Mouse (Mus musculus) macrophage (primary cell): ENCODE data around the gene Ndufa8. TPM values are rescaled to one million over a fixed set of nuclear protein-coding genes. Genes with fewer than 3 reads are reported as not detected.
A peak's percentile ranks its signal among the peaks of the same experiment; 100 is the strongest.

Experiments
- H3K27ac ChIP-seq: fragments of 350-480 bp; formaldehyde crosslinking; 2 replicates; pipeline ENCODE4 v1.9.0; 2021
- H3K36me3 ChIP-seq: fragments of 350-480 bp; formaldehyde crosslinking; 2 replicates; pipeline ENCODE4 v1.9.0; 2021; ENCODE audit errors: inconsistent target
- H3K4me3 ChIP-seq: fragments of 350-480 bp; formaldehyde crosslinking; 2 replicates; pipeline ENCODE4 v1.9.0; 2021; ENCODE audit errors: inconsistent target
- H3K79me2 ChIP-seq: fragments of 350-480 bp; formaldehyde crosslinking; 2 replicates; pipeline ENCODE4 v1.9.0; 2021; ENCODE audit errors: inconsistent target
- WGBS: methylation state at CpG from one replicate; pipeline ENCODE4 v1.1.7; 2026; ENCODE audit warnings: inconsistent platforms; ENCODE audit not compliant: missing documents; 5-methylcytosine and 5-hydroxymethylcytosine counted together
- polyA plus RNA-seq: library from polyadenylated mRNA; stranded (reverse); fragments of 250-400 nt; gene quantifications from 3 replicates; pipeline ENCODE4 v1.2.4, GENCODE M21; 2018; ENCODE audit warnings: inconsistent platforms
- total RNA-seq, 78 experiments: library from RNA; depleted of rRNA; stranded (reverse); fragments of 250-400 nt; gene quantifications; 1 replicate in 9 of 78; 2 replicates in 24 of 78; 3 replicates in 43 of 78; 4 replicates in 2 of 78; pipeline ENCODE4 v1.2.4; 2018; ENCODE audit warnings: inconsistent platforms in 56 of 78

Gene Ndufa8
- 10 to 100 TPM in 2 of 26 experiments, 1 to 10 TPM in 21, not detected in 3; 1.1 to 15.7 (median 4.5) TPM for total RNA-seq (2018; cell fraction: chromatin; rRNA removed)
- total RNA-seq (2018; cell fraction: cytosol; rRNA removed) = 100 to 1,000 TPM in 6 of 26 experiments, 10 to 100 TPM in 20; 69.9 to 115 (median 90.7) TPM
- 10 to 100 TPM in 20 of 26 experiments, 1 to 10 TPM in 6; 6.3 to 36.3 (median 16.9) TPM for total RNA-seq (2018; cell fraction: nucleus; rRNA removed)
- polyA plus RNA-seq = 83.2 to 127 TPM (median 84.4 TPM) in 3 replicates

DNA sequence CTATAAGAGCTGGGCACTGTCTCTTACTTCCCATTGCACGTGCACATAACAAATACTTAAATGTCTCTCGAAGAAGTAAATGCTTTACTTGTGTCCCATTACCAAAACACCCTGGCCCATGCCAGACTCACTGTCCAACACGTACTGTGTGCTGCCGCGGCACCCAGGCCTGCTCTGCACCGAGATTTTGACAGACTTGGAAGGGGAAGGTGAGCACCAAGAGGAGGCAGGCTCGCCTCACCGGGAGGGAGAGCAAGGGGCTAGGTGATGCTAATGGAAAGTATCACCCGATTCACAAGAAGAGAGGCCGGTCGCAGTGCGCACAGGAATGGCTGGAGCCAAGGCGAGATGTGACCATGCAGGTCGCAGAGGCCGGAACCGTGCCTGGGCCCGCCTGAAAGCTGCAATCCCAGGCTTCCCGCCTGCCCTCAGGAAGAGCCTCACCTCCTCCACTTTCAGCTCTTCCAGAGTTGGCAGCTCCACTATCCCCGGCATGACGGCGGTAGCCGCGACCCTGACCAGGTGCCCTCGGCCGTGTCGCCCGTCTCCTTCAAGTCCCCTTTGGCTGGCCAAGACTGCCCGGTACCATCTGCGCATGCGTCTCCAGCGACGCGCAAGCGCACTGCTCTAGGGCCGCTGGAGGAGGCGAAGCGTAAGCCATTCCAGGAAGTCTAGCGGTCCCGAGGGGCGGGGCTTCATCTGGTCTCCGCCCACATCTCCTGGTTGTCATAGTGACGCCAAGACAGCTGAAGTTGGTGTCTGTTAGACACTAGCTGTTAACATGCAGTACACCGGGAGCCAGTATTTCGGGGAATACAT lies at the start of gene Ndufa8, which contains the start of gene Morn5:
Gene Ndufa8, minus strand, starts transcription at position 659 of the 819 bp plus-strand sequence.
Gene Morn5, plus strand, starts transcription at position 711 of the 819 bp plus-strand sequence.
- Histone ChIP-seq H3K27ac (peak within 1 kb of the TSS; percentile 53), H3K36me3 (peaks cover 5% of the 10 kb centered on the region; the same call in 1 of the 2 replicates), H3K79me2 (peaks cover 52% of the 10 kb centered on the region), H3K4me3 (peak within 1 kb of the TSS; percentile 90)
- under 1% methylated on average over 44 of the region's 44 CpGs for WGBS

DNA sequence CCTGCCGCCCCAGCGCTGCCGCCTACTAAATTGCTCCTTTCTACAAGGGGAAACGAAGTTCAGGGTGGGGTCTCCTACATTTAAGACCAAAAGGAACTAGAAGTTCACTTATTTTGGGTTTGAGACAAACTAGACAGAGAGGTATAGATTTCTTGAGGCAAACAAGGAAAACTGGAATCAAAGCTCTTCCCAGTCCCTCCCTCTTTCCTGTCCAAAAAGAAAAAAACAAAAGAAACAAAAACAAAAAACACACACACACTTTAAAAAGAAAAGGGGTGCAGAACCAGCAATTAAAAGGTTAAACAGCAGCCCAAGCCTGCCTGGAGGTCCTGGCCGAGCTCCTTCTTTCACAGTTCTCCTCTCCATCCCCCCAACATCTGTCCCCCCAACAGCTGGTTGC lies 48.8 kb upstream of the Ndufa8 start:
- WGBS = 11% methylated on average over 5 of the region's 5 CpGs
- no peaks in the 10 kb centered on the region for H3K36me3 ChIP-seq
- no peaks in the 10 kb centered on the region for H3K79me2 ChIP-seq
- H3K27ac ChIP-seq = no peak overlapping the region
- H3K4me3 ChIP-seq = no peak overlapping the region

- no peak overlapping the region for H3K27ac ChIP-seq
- no peak overlapping the region for H3K4me3 ChIP-seq
- H3K36me3 ChIP-seq = no peaks in the 10 kb centered on the region
- WGBS = 14% methylated on average over 18 of the region's 18 CpGs
- H3K79me2 ChIP-seq = no peaks in the 10 kb centered on the region
Observed at GRCm38 (mm10) chr2:36097129-36097815, 48.1 kb upstream of the Ndufa8 start.

GRCm38 (mm10) chr2:36093914-36094475 lies 44.8 kb upstream of the Ndufa8 start:
- no peaks in the 10 kb centered on the region for H3K36me3 ChIP-seq
- no peaks in the 10 kb centered on the region for H3K79me2 ChIP-seq
- no peak overlapping the region for H3K4me3 ChIP-seq
- WGBS = 13% methylated on average over 29 of the region's 31 CpGs
- no peak overlapping the region for H3K27ac ChIP-seq

GRCm38 (mm10) chr2:36093301-36093700 lies 44.1 kb upstream of the Ndufa8 start:
- WGBS = 37% methylated on average over 7 of the region's 7 CpGs
- Histone ChIP-seq H3K4me3 (no peak overlapping the region), H3K36me3 (no peaks in the 10 kb centered on the region), H3K27ac (no peak overlapping the region), H3K79me2 (no peaks in the 10 kb centered on the region)

- WGBS = 11% methylated on average over 4 of the region's 4 CpGs
- Histone ChIP-seq H3K79me2 (no peaks in the 10 kb centered on the region), H3K27ac (no peak overlapping the region), H3K4me3 (no peak overlapping the region), H3K36me3 (no peaks in the 10 kb centered on the region)
Observed at GRCm38 (mm10) chr2:36092748-36093147, 43.5 kb upstream of the Ndufa8 start.

DNA sequence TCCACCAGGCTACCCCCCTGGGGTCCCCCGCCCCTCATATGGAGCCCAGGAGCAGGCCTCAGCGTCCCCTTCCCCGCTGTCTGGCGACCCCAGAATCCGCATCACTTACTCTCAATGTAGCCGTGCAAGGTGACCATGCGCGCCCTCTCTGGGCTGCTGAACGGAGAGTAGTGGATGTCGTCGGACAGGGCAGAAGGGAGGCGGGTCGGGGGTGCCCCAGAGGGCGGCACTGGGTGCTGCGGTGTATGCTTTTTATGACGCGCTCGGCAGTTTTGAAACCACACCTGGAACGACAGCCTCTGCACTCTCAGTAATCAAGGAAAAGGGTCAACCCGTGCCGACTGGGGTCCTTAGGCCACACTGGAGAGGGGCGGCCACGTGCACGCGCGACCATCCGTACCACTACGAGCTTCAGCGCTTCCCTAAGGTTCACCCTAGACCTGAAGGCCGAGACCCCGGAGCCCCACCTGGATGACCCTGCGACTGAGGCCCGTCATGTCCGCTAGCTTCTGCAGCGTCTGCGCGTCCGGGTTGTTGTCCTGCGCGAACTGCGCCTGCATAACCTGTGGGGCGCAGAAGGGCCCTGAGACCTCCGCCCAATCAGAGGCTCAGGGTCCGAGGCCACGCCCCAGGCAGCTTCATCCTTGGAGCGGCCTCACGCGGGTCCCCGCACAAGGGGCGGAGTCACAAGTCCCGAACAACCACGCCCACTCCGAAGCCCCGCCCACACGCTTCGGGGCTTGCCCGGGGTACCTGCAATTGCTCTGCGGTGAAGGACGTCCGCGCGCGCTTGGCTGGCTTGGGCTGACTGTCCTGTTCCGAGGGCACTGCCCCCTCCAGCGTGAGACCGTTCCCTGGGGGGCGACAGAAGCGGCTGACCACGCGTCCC lies 41.9 kb upstream of the Ndufa8 start:
- Histone ChIP-seq H3K36me3 (no peaks in the 10 kb centered on the region), H3K4me3 (no peak overlapping the region), H3K27ac (no peak overlapping the region), H3K79me2 (no peaks in the 10 kb centered on the region)
- 3% methylated on average over 69 of the region's 70 CpGs for WGBS

- H3K36me3 ChIP-seq = no peaks in the 10 kb centered on the region
- no peaks in the 10 kb centered on the region for H3K79me2 ChIP-seq
- no peak overlapping the region for H3K4me3 ChIP-seq
- no peak overlapping the region for H3K27ac ChIP-seq
- 64% methylated on average over 3 of the region's 3 CpGs for WGBS
Observed at GRCm38 (mm10) chr2:36089190-36089589, 40.0 kb upstream of the Ndufa8 start.

- H3K79me2 ChIP-seq = no peaks in the 10 kb centered on the region
- H3K27ac ChIP-seq = no peak overlapping the region
- no peak overlapping the region for H3K4me3 ChIP-seq
- no peaks in the 10 kb centered on the region for H3K36me3 ChIP-seq
- WGBS = 85% methylated on average over 1 of the region's 1 CpGs
Observed at GRCm38 (mm10) chr2:36085041-36085440, 35.8 kb upstream of the Ndufa8 start.

DNA sequence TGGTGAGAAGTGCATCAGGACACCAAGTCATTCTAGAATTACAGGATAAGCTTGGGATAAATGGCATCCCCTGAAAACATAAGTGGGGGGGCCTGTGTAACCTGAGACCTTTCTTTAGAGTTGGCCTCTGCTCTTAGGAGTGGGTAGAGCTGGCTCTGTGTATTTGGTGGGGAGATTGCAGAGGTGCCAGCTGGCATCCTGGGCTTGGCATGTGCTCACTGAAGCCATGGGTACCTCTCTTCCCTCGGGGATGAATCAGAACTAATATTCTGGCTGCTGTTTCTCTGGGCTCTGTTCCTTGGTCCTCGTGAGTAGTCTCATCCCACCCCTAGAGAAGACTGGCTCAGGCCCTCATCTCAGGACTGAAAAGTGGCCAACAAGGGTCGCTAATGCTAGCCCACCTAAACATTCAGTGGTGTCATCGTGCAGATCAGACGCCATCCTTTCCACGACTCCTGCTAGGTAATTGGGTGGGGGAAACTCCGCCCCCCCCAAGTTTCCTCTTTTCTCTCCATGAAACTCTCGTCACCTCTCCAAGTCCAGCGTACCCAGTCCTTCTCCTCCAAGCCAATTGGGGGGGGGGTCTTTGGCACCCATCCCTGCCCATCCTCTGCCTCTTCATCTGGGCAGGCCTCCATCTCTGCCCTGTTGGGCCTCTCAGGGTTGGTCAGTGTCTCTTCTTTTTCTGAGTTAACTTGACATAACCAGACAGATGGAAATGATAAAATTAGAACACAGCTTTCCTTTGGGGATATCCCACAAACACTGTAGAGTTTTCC lies 33.8 kb upstream of the Ndufa8 start:
- no peak overlapping the region for H3K4me3 ChIP-seq
- 81% methylated on average over 9 of the region's 9 CpGs for WGBS
- no peaks in the 10 kb centered on the region for H3K79me2 ChIP-seq
- H3K36me3 ChIP-seq = no peaks in the 10 kb centered on the region
- no peak overlapping the region for H3K27ac ChIP-seq

- WGBS = 51% methylated on average over 9 of the region's 9 CpGs
- Histone ChIP-seq H3K27ac (no peak overlapping the region), H3K79me2 (no peaks in the 10 kb centered on the region), H3K4me3 (no peak overlapping the region), H3K36me3 (no peaks in the 10 kb centered on the region)
Observed at GRCm38 (mm10) chr2:36081446-36081845, 32.2 kb upstream of the Ndufa8 start.

DNA sequence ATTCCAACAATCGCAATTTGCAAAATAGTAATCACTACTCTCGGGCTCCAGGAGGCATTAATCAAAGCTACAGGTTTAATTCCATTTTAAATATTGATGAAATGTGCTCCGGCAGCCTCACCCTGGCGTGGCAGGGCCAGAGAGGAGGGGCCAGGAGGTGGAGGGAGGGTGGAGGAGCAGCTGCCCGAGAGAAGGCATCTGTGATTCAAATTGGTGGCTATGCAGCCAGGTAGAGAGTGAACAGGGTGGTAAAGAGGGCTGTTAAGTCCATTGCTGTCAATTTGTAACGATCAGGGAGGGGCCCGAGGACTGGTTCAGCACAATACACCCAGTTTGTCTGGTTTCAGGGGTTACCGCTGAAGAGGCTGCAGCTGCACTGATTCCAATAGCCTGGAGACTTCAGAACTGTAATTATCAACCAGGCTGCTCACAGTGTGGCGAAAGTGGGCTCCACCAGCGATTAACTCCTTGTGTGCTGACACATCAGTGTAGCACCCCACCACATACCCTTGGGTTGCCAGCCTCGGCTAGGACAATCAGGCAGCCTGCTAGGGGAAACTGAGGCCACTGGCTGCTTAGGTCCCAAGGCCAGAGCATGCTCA lies 28.1 kb upstream of the Ndufa8 start:
- Histone ChIP-seq H3K27ac (no peak overlapping the region), H3K79me2 (no peaks in the 10 kb centered on the region), H3K4me3 (no peak overlapping the region), H3K36me3 (no peaks in the 10 kb centered on the region)
- WGBS = 61% methylated on average over 11 of the region's 11 CpGs

GRCm38 (mm10) chr2:36075210-36075609 lies 26.0 kb upstream of the Ndufa8 start:
- Histone ChIP-seq H3K79me2 (no peaks in the 10 kb centered on the region), H3K27ac (no peak overlapping the region), H3K36me3 (no peaks in the 10 kb centered on the region), H3K4me3 (no peak overlapping the region)
- WGBS = 22% methylated on average over 5 of the region's 5 CpGs
